Mouse (Mus musculus) hindbrain, embryonic 15.5 days (tissue): Measurements from ENCODE around the gene Specc1. TPM values are rescaled to one million over a fixed set of nuclear protein-coding genes. Genes with fewer than 3 reads are reported as not detected.
"Not testable (repeated sequence)": the region's sequence is repeated elsewhere in the genome, so short reads cannot be mapped to it uniquely, and the experiment has no call there.

ENCODE experiments used
- ATAC-seq: fragments of 200-750 bp; cut with Nextera tagmentation; 2 replicates; pipeline ENCODE4 v1.8.0; 2017; ENCODE audit warnings: low read depth, moderate number of reproducible peaks, moderate TSS enrichment; ENCODE audit not compliant: low FRiP score
- H3K27ac ChIP-seq: fragments of 300-500 bp; sonication (generic); replicated peaks from 2 replicates; pipeline ENCODE4 v1.5.1; 2015; ENCODE audit warnings: mild to moderate bottlenecking, inconsistent platforms
- H3K27me3 ChIP-seq: fragments of 300-500 bp; sonication (generic); 2 replicates; pipeline ENCODE4 v1.6.1; 2015; ENCODE audit warnings: control low read depth, inconsistent platforms
- H3K36me3 ChIP-seq: fragments of 300-500 bp; sonication (generic); 2 replicates; pipeline ENCODE4 v1.6.1; 2015; ENCODE audit warnings: control low read depth, inconsistent platforms
- H3K4me1 ChIP-seq: fragments of 300-500 bp; sonication (generic); replicated peaks from 2 replicates; pipeline ENCODE4 v1.6.1; 2015; ENCODE audit warnings: control low read depth, inconsistent platforms
- H3K4me2 ChIP-seq: fragments of 300-500 bp; sonication (generic); 2 replicates; pipeline ENCODE4 v1.6.1; 2015; ENCODE audit warnings: moderate library complexity, mild to moderate bottlenecking, inconsistent platforms
- H3K4me3 ChIP-seq: fragments of 300-500 bp; sonication (generic); 2 replicates; pipeline ENCODE4 v1.5.1; 2015; ENCODE audit warnings: mild to moderate bottlenecking, inconsistent platforms
- H3K9ac ChIP-seq: fragments of 300-500 bp; sonication (generic); 2 replicates; pipeline ENCODE4 v1.6.1; 2015; ENCODE audit warnings: inconsistent platforms
- H3K9me3 ChIP-seq: fragments of 300-500 bp; sonication (generic); 2 replicates; pipeline ENCODE4 v1.6.1; 2016; ENCODE audit warnings: control low read depth, inconsistent platforms
- WGBS: fragments of 180-500 bp; shearing (Covaris S2); methylation state at CpG from one replicate; pipeline ENCODE4 v1.1.7; 2015; 5-methylcytosine and 5-hydroxymethylcytosine counted together
- polyA plus RNA-seq: library from polyadenylated mRNA; unstranded; fragments of >200 nt; fragmentation: Nextera tagmentation; extraction: Ambion mirVana; gene quantifications from 2 replicates; pipeline ENCODE4 v1.2.1, GENCODE M21; 2015

The Specc1 gene
- polyA plus RNA-seq, 1 experiment from 2014 or later: 10.2 TPM

DNA sequence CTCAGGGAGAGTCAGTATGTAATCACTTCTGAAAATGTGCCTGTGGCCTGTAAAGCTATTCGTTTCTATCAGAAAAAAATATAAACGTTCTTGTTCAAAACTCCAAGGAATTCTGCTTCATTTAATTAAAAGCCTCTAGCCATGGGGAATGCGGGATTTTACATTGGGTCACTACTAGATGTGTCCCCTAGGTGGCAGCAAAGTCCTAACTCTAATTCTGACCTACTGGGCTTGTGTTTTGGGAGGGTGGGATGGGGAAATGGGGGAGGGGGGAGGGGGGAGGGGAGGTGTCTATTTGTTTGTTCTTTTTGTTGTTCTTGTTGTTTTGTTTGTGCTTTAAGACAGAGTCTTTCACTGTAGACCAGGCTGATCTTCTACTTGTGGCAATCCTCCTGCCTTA is 7.2 kb upstream of the Specc1 start:
- Histone ChIP-seq H3K27me3 (no peaks in the 10 kb centered on the region), H3K4me3 (no peak overlapping the region), H3K4me2 (no peak overlapping the region), H3K27ac (no peak overlapping the region), H3K9ac (no peak overlapping the region), H3K9me3 (no peaks in the 10 kb centered on the region), H3K4me1 (no peaks in the 10 kb centered on the region), H3K36me3 (no peaks in the 10 kb centered on the region)
- WGBS: 1% methylated on average over 3 of the region's 3 CpGs
- ATAC-seq: no peak

DNA sequence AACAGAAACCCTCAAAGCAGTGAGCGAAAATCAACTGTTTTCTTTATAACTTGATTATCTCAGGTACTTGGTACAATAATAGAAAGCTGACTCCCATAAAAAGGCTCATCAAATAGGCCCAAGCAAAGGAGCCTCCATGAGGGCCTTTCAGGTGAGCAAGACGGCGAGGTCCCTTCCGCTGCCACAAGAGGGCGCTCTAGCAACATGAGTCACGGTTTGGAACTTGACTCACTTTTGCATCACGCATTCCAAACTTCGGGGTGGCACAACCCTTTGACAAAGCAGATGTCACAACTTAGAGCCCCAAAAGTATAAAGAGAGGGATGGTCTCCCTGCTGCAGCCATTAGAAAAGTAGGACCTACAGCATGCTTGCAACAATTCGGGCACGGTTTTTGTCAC is 5.9 kb upstream of the Specc1 start:
- Histone ChIP-seq H3K36me3 (no peaks in the 10 kb centered on the region), H3K9ac (no peak overlapping the region), H3K27me3 (no peaks in the 10 kb centered on the region), H3K9me3 (no peaks in the 10 kb centered on the region), H3K4me2 (no peak overlapping the region), H3K4me3 (no peak overlapping the region), H3K4me1 (no peaks in the 10 kb centered on the region), H3K27ac (no peak overlapping the region)
- 17% methylated on average over 10 of the region's 10 CpGs for WGBS
- ATAC-seq: no peak

DNA sequence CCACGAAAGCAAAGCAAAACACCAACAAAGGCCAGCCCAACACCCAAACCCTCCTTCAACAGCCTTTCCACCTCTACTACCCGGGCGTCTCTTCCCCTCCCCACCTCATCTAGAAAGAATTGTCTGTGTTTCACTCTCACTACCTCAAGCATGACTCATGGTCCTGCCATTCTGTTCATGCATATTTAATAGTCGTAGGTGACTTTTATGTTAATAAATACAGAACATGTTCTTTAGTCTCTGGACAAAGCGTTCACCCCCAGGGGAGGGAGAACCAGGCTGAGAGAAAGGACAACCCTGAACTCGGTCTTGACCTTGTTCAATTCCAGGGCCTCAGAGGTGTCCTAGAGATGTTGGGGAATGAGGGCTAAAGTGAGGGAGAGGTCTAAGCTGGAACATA is 1.4 kb upstream of the Specc1 start:
- Histone ChIP-seq H3K27me3 (peaks cover 6% of the 10 kb centered on the region; the same call in 1 of the 2 replicates), H3K4me3 (no peak overlapping the region), H3K9ac (no peak overlapping the region), H3K4me1 (0 out of 2 replicates have a peak, but pooled peaks cover 3% of the 10 kb centered on the region), H3K36me3 (no peaks in the 10 kb centered on the region), H3K4me2 (no peak overlapping the region), H3K9me3 (no peaks in the 10 kb centered on the region), H3K27ac (no peak overlapping the region)
- WGBS: 70% methylated on average over 6 of the region's 6 CpGs
- ATAC-seq: no peak

DNA sequence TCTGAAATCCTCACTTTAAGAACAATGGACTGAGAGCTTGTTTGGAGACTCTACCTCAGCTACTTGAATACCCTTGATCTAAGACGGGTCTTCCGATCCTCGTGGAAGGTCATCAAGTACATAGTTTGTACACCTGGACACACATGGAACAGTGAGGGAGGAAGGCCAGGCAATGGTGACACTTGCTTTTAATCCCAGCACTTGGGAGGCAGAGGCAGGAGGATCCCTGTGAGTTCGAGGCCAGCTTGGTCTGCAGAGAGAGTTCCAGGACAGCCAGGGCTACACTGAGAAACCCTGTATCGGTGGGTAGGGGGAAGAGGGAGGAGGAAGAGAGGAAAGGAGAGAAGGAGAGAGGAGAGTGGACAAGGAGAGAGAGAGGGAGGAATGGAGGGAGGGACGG is 612 bp upstream of the Specc1 start:
- Histone ChIP-seq H3K4me3 (no peak overlapping the region), H3K36me3 (no peaks in the 10 kb centered on the region), H3K27me3 (peaks cover 6% of the 10 kb centered on the region; the same call in 1 of the 2 replicates), H3K27ac (no peak overlapping the region), H3K4me2 (no peak overlapping the region), H3K9me3 (no peaks in the 10 kb centered on the region), H3K9ac (no peak overlapping the region), H3K4me1 (0 out of 2 replicates have a peak, but pooled peaks cover 3% of the 10 kb centered on the region)
- ATAC-seq: no peak
- WGBS: 82% methylated on average over 6 of the region's 6 CpGs

DNA sequence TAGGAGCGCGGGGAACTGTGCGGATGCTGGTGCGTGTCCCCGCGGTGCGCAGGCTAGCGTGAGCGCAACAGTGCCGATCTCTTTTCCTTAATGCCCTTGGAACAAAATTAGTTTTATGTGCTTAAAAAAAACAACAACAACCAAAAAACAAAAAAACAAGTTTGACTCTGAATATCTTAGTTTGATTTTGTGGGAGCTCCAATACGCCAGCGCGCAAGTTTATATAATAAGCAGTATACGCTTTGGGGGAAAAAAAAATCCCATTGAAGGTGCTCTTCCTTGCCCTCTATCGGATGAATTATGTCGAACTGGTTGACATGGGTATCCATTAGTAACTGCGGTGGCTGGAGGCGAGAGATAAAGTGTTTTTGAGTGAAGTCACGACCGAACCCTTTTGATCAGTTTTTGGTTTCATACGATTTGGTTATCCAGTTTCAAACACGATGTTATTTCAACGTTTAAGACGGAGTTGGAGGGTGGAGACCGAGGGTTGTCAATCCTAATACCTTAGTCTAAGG is 792 bp downstream of the Specc1 start:
- peak overlapping the region; percentile 75 for H3K4me3 ChIP-seq
- H3K4me2 ChIP-seq: peak overlapping the region; percentile 99
- 0 out of 2 replicates have a peak, but pooled peaks cover 3% of the 10 kb centered on the region for H3K4me1 ChIP-seq
- no peaks in the 10 kb centered on the region for H3K36me3 ChIP-seq
- 5% methylated on average over 25 of the region's 25 CpGs for WGBS
- no peaks in the 10 kb centered on the region for H3K9me3 ChIP-seq
- ATAC-seq: no peak; the same call in 1 of the 2 replicates
- no peak overlapping the region for H3K27ac ChIP-seq
- peak overlapping the region; percentile 51 for H3K9ac ChIP-seq
- H3K27me3 ChIP-seq: peaks cover 6% of the 10 kb centered on the region; the same call in 1 of the 2 replicates

DNA sequence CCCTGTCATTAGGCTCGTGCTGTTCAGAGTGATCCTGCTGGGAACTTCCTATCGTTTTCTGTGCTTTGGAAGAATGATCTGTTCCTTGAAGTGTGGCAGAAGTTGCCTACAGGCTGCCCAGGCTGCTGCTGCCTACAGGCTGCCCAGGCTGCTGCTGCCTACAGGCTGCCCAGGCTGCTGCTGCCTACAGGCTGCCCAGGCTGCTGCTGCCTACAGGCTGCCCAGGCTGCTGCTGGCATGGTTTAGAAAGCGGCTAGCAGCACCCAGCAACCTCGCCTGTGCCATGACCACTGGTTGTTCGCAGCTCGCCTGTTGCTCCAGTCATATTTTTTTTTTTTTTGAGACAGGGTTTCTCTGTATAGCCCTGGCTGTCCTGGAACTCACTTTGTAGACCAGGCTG is 2.1 kb downstream of the Specc1 start:
- ATAC-seq, H3K9ac ChIP-seq, H3K27me3 ChIP-seq, H3K27ac ChIP-seq, H3K36me3 ChIP-seq, H3K4me1 ChIP-seq, H3K4me2 ChIP-seq, H3K9me3 ChIP-seq, H3K4me3 ChIP-seq: not testable (repeated sequence)
- WGBS: 61% methylated on average over 6 of the region's 6 CpGs

DNA sequence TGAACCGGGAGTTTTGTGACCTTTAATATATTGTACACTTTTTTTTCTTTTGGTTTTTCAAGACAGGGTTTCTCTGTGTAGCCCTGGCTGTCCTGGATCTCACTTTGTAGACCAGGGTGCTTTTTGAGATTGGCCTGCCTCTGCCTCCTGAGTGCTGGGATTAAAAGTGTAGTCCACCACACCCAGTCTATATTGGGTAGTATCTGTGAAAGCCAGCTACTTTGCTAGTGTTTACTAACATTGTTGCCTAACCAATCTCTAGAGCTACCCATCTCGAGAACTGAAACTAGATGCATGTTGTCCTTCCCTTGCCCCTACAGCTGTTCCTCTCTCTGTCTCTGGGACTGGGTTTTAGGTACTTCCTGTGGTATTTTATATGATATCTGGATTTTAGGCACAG is 3.5 kb downstream of the Specc1 start:
- no peak for ATAC-seq
- H3K9me3 ChIP-seq: no peaks in the 10 kb centered on the region
- H3K4me1 ChIP-seq: 0 out of 2 replicates have a peak, but pooled peaks cover 3% of the 10 kb centered on the region
- H3K9ac ChIP-seq: no peak overlapping the region
- no peaks in the 10 kb centered on the region for H3K36me3 ChIP-seq
- peaks cover 6% of the 10 kb centered on the region; the same call in 1 of the 2 replicates for H3K27me3 ChIP-seq
- no peak overlapping the region for H3K27ac ChIP-seq
- WGBS: 87% methylated on average over 2 of the region's 2 CpGs
- no peak overlapping the region for H3K4me2 ChIP-seq
- H3K4me3 ChIP-seq: no peak overlapping the region

DNA sequence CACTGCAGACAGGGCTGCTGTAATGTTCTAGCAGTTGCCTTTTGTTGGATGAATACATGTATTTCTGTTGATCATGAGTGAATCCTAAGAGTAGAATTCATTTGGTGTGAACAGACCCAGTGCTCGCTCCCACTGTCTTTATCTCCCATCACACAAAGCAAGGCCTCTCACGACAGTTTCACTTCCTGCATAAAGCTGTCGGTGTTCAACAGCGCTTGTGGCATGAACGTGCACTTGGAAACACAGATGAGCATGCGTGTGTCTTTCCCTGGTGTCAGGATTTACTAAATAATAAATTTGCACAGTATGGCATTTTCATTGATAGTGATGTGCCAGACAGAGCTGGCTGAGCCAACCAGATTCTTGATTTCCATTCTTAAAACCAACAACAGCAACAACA is 6.1 kb downstream of the Specc1 start:
- no peak overlapping the region for H3K27ac ChIP-seq
- H3K9me3 ChIP-seq: no peaks in the 10 kb centered on the region
- ATAC-seq: no peak
- H3K36me3 ChIP-seq: no peaks in the 10 kb centered on the region
- no peak overlapping the region for H3K9ac ChIP-seq
- no peak overlapping the region for H3K4me3 ChIP-seq
- H3K4me2 ChIP-seq: no peak overlapping the region
- 83% methylated on average over 6 of the region's 6 CpGs for WGBS
- H3K27me3 ChIP-seq: peaks cover 6% of the 10 kb centered on the region; the same call in 1 of the 2 replicates
- H3K4me1 ChIP-seq: 0 out of 2 replicates have a peak, but pooled peaks cover 2% of the 10 kb centered on the region

DNA sequence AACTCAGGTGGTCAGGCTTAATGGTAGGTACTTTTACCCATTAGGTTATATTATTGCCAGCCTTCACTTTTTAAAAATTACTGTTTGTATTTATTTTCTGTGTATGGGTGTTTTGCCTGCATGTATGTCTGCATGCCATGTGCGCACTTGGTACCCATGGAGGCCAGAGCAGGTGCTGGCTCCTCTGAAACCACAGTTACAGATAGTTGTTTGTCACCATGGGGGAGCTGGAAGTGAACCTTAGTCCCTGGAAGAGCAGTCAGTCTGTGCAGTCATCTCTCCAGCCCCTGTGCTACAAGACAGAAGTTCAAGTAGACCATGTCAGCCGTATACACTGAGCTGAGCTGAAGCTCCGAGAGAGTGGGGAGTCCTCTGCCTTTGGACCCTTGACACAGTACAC is 6.6 kb downstream of the Specc1 start:
- no peaks in the 10 kb centered on the region for H3K4me1 ChIP-seq
- 85% methylated on average over 3 of the region's 3 CpGs for WGBS
- no peaks in the 10 kb centered on the region for H3K36me3 ChIP-seq
- no peaks in the 10 kb centered on the region for H3K9me3 ChIP-seq
- H3K9ac ChIP-seq: no peak overlapping the region
- H3K4me3 ChIP-seq: no peak overlapping the region
- H3K4me2 ChIP-seq: no peak overlapping the region
- H3K27ac ChIP-seq: no peak overlapping the region
- ATAC-seq: no peak
- H3K27me3 ChIP-seq: peaks cover 5% of the 10 kb centered on the region; the same call in 1 of the 2 replicates

DNA sequence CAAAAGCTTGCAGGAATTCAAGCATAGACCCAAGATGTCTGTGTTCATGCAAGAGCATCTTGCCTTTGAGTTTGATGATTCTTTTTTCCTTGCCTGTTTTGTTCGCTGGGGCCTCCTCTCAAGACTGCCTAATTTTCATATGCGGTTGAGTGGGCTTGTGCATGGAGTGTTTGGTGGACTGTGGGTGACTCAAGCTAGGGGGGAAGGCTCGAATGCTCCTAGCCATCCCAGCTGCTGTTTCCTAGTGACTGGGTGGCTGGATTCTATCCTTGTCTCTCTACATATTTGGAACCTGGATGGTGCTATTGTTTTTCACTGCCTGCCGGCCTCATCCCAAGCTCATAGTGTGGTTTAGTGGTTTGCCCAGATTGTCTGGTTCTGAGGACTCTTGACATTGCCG is 8.0 kb downstream of the Specc1 start:
- Histone ChIP-seq H3K27ac (no peak overlapping the region), H3K27me3 (no peaks in the 10 kb centered on the region), H3K4me2 (no peak overlapping the region), H3K9me3 (no peaks in the 10 kb centered on the region), H3K9ac (no peak overlapping the region), H3K4me3 (no peak overlapping the region), H3K36me3 (no peaks in the 10 kb centered on the region), H3K4me1 (no peaks in the 10 kb centered on the region)
- no peak for ATAC-seq
- 89% methylated on average over 5 of the region's 5 CpGs for WGBS

DNA sequence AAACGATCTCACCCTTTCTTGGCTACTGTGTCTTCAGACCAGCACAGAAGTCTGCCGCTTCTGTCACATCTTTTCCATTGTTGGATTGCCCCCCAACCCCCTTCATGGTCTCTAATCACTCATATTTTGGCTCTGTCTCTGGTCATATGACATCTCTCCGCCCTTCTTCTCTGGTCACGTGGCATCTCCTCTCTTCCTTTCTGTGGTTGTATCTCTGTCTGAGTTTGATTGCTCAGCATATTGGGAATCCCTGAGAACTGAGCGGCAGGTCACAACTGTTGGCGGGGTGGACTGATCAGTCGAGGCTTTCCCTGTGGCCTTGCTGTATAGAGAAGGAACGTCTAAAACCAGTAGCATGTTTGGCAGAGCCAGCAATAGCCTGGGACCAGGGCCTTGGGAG is 10.5 kb downstream of the Specc1 start:
- Histone ChIP-seq H3K9ac (no peak overlapping the region), H3K4me2 (no peak overlapping the region), H3K27me3 (no peaks in the 10 kb centered on the region), H3K4me1 (no peaks in the 10 kb centered on the region), H3K4me3 (no peak overlapping the region), H3K27ac (no peak overlapping the region), H3K36me3 (no peaks in the 10 kb centered on the region), H3K9me3 (no peaks in the 10 kb centered on the region)
- no peak for ATAC-seq
- WGBS: 87% methylated on average over 8 of the region's 8 CpGs

DNA sequence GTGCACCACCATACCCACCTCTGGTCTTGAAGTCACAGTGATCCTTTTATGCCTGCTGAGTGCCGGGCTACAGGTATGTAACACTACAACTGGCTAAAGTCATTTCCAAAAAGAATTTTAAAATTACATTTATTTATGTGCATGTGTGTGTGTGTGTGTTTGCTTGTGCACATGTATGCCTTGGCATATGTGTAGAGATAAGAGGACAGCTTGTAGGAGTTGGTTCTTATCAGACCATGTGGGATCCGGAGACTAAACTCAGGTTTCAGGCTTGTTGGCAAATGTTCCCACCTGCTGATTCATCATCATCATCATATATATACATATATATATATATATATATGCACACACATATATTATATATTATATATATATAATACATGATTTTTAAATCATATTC is 12.3 kb downstream of the Specc1 start:
- Histone ChIP-seq H3K27ac (no peak overlapping the region), H3K9ac (no peak overlapping the region), H3K9me3 (no peaks in the 10 kb centered on the region), H3K4me3 (no peak overlapping the region), H3K4me2 (no peak overlapping the region), H3K4me1 (no peaks in the 10 kb centered on the region), H3K36me3 (no peaks in the 10 kb centered on the region), H3K27me3 (no peaks in the 10 kb centered on the region)
- ATAC-seq: no peak
- WGBS: 94% methylated on average over 2 of the region's 2 CpGs

DNA sequence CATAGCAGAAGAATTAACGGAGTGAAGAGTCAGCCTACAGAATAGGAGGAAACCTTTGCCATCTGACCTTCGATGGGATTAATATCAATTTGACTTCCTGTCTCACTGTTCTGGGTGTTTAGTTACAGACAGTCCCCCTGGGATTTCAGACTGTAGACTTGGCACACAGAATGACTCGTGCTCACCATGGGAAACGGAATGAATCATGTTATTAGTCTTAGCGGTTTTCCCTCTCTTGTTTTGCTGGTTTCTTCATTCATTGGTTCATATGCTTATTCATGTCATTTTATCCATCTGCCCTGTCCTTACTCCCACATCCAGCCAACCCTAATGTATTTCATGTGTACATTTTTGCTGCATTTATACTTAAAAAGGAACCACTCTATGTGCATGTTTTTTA is 14.3 kb downstream of the Specc1 start:
- Histone ChIP-seq H3K4me1 (no peaks in the 10 kb centered on the region), H3K36me3 (no peaks in the 10 kb centered on the region), H3K9ac (no peak overlapping the region), H3K4me3 (no peak overlapping the region), H3K27ac (no peak overlapping the region), H3K4me2 (no peak overlapping the region), H3K9me3 (no peaks in the 10 kb centered on the region), H3K27me3 (no peaks in the 10 kb centered on the region)
- no peak for ATAC-seq
- 52% methylated on average over 5 of the region's 5 CpGs for WGBS
